8 mouse cellular contexts compared by ENCODE assay signal in genomic region chrX:161967692-161968091, GRCm38 (mm10).
DNase-seq lines count a peak whose midpoint lies in the region; ATAC-seq and TF ChIP-seq lines count a peak whose summit lies in the region.

No protein-coding gene starts in this region.

- intact Hi-C loops in left cerebral cortex, postnatal 14 days (cut with DNase I): loop anchor here (2.0 kb wide), 1 partner anchor 311 kb away; no protein-coding TSS in a partner anchor
- intact Hi-C loops in heart, postnatal 25 days (cut with DNase I): loop anchor here (5.0 to 10.0 kb wide), 3 partner anchors 95 to 487 kb away; no protein-coding TSS in a partner anchor

- no peak overlapping the region for H3K9ac ChIP-seq in MEL (ENCODE audit: control insufficient read depth, low read depth, low read length, poor library complexity, severe bottlenecking)

- H3K27ac ChIP-seq in MEL (ENCODE audit: control insufficient read depth, low read depth, low read length): no peak overlapping the region

- no peaks in the 10 kb centered on the region for H3K27me3 ChIP-seq in MEL (ENCODE audit: control insufficient read depth in 1 of 2, insufficient read depth in 2 of 2, low read length in 2 of 2)

- DNase-seq in kidney, adult 11 months: peak; percentile 36
- no peak for DNase-seq in kidney, adult 18-20 months
- peak; percentile 43 for DNase-seq in MEL (ENCODE audit: low read depth, low spot score)
- DNase-seq in left cerebral cortex, postnatal 14 days (ENCODE audit: low spot score in 2 of 2): peak; percentile 15 to 28
- no peak for DNase-seq in ovary, postnatal 14 days (ENCODE audit: low spot score)
- no peak for DNase-seq in heart, postnatal 25 days (ENCODE audit: low spot score)

- H3K79me2 ChIP-seq in MEL (ENCODE audit: control insufficient read depth, insufficient read depth, low read length, poor library complexity): no peaks in the 10 kb centered on the region

- no peaks in the 10 kb centered on the region for H3K9me3 ChIP-seq in MEL (replicated peaks; ENCODE audit: insufficient read depth, low read length)

- no peak overlapping the region for H3K4me3 ChIP-seq in MEL (ENCODE audit: control insufficient read depth in 1 of 2, insufficient read depth in 1 of 2, low read depth in 2 of 2, low read length in 2 of 2)

- peaks cover 0 to 6% of the 10 kb centered on the region in 2 experiments; a peak in 2 of 4 replicates for H3K4me1 ChIP-seq in MEL (ENCODE audit: control insufficient read depth in 1 of 2, insufficient read depth in 2 of 2, low read length in 2 of 2)

- no peak for TF ChIP-seq EP300 in MEL (IDR thresholded peaks at IDR 0.05; ENCODE audit: low read depth in 1 of 2, low read length in 2 of 2)

- peak; percentile 80 for TF ChIP-seq RAD21 in MEL (IDR thresholded peaks at IDR 0.05; ENCODE audit: low read depth, low read length)

- no peak for TF ChIP-seq POLR2A in MEL (IDR thresholded peaks at IDR 0.05; ENCODE audit: control insufficient read depth in 1 of 2, insufficient read depth in 1 of 2, low read depth in 1 of 2, low read length in 2 of 2, poor library complexity in 1 of 2)

- TF ChIP-seq CTCF in MEL (IDR thresholded peaks at IDR 0.05 in 2 of 3, conservative IDR thresholded peaks at IDR 0.05 in 1 of 3; ENCODE audit: control insufficient read depth in 1 of 3, insufficient read depth in 1 of 3, low read depth in 2 of 3, low read length in 3 of 3, poor library complexity in 1 of 3, severe bottlenecking in 1 of 3): peak in 2 of 3 experiments; percentile 49 to 69; a peak in 5 of 6 replicates

- H3K36me3 ChIP-seq in MEL (ENCODE audit: control insufficient read depth in 1 of 2, insufficient read depth in 2 of 2, low read length in 2 of 2): peaks cover 0 to 8% of the 10 kb centered on the region in 2 experiments; a peak in 2 of 4 replicates

- peak; percentile 84 for ATAC-seq in common myeloid progenitor, adult 5-6 weeks (replicated peaks; ENCODE audit: low read depth, poor library complexity, severe bottlenecking)
- ATAC-seq in inflammation-experienced regulatory T-cells, adult 6 months: no peak

TF ChIP-seq in MEL, 35 proteins besides CTCF, POLR2A, EP300 and RAD21:
- TF ChIP-seq ELF1 (IDR thresholded peaks at IDR 0.05; ENCODE audit: low read depth, low read length) (no peak), SMC3 (IDR thresholded peaks at IDR 0.05; ENCODE audit: low read depth, low read length) (peak; percentile 91), ZC3H11A (IDR thresholded peaks at IDR 0.05; ENCODE audit: low read depth, low read length) (peak; percentile 72)

Comparison
In these comparisons a context has a peak if more than half of its experiments do, and no peak if none do; other contexts are left out.
1. DNase-seq: peak in kidney, adult 11 months (single experiment), MEL (single experiment) and left cerebral cortex, postnatal 14 days (2 of 2); none in kidney, adult 18-20 months (single experiment), ovary, postnatal 14 days (single experiment) and heart, postnatal 25 days (single experiment).